Comparison of ENCODE assay signal across 11 mouse cellular contexts in genomic region chr6:91007207-91007606, GRCm38 (mm10).
"Had no signal": no experiment of that assay in that cellular context is flagged by ENCODE, and none has a peak within 500 bp of the region (broad histone marks: within the 10 kb centered on the region; RNA-seq: fewer than 3 reads in every experiment).

No protein-coding gene starts in this region.

- H3K9me3 ChIP-seq: limb, embryonic 12.5 days; lung, embryonic 15.5 days; neural tube, embryonic 12.5 days had no signal

- H3K36me3 ChIP-seq: limb, embryonic 12.5 days; lung, embryonic 15.5 days; neural tube, embryonic 12.5 days had no signal

- H3K4me3 ChIP-seq: layer of hippocampus, adult 2 months; limb, embryonic 12.5 days; lung, embryonic 15.5 days; neural tube, embryonic 12.5 days had no signal

- H3K4me2 ChIP-seq: limb, embryonic 12.5 days; lung, embryonic 15.5 days; neural tube, embryonic 12.5 days had no signal

- H3K4me1 ChIP-seq: limb, embryonic 12.5 days; lung, embryonic 15.5 days; neural tube, embryonic 12.5 days had no signal

- DNase-seq: kidney, adult 18-20 months; kidney, postnatal 10 days; kidney, postnatal 4 days; lung, postnatal 14 days; midbrain, embryonic 14.5 days; thymus, postnatal 36 days had no signal

- H3K27me3 ChIP-seq: limb, embryonic 12.5 days; lung, embryonic 15.5 days; neural tube, embryonic 12.5 days had no signal

- H3K9ac ChIP-seq: limb, embryonic 12.5 days; lung, embryonic 15.5 days; neural tube, embryonic 12.5 days had no signal

- H3K27ac ChIP-seq: layer of hippocampus, adult 2 months; limb, embryonic 12.5 days; lung, embryonic 15.5 days; macrophage; neural tube, embryonic 12.5 days had no signal
